Mouse (Mus musculus) erythroblast, embryonic 14.5 days (primary cell): Measurements from ENCODE around the gene Ing1.

Experiments used
- GATA1 ChIP-seq: IDR thresholded peaks from 2 replicates; pipeline ENCODE4 v1.6.1; 2012; ENCODE audit warnings: low read length, inconsistent platforms, mixed read lengths
- TAL1 ChIP-seq: IDR thresholded peaks from 3 replicates; pipeline ENCODE4 v1.6.1; 2012; ENCODE audit warnings: low read length, inconsistent platforms, mixed read lengths

DNA sequence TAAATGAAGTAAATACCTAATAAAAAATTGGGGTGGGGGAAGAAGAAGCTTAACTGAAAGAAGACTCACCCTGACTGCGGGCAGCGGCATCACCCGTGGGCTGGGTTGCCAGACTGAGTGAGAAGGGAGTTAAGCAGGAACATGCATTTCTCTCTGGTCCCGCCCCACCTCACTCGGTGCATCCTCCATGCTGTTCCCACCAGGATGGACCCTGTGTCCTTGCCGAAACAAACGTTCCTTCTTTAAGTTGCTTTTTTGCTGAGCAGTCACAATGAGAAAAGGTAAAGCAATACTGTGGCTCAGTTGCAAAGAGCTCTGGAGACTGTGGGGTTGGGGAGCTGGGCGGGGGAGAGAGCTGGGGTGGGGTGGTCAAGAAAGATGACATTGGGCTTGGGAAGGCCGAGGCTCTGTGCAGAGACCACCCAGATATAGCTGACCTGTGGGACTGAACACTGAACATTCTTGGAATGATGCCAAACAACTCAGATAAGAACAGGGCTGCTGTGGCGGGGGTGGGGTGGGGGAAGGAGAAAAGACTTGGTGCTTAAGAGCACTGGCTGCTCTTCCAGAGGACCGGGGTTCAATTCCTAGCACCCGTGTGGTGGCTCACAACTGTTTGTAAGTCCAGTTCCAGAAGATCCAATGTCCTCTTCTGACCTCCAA lies 38.0 kb downstream of the Ing1 start:
- TF ChIP-seq GATA1 (no peak), TAL1 (no peak)
